In genomic region chr11:70207283-70207682, GRCm38 (mm10) we compare ENCODE assay signal across 20 mouse cellular contexts.
"Had no signal": no experiment of that assay in that cellular context is flagged by ENCODE, and none has a peak within 500 bp of the region (broad histone marks: within the 10 kb centered on the region; RNA-seq: fewer than 3 reads in every experiment).

No protein-coding gene starts in this region.

- H3K36me3 ChIP-seq: heart, embryonic 13.5 days; heart, embryonic 15.5 days; hindbrain, embryonic 13.5 days; hindbrain, embryonic 15.5 days; limb, embryonic 13.5 days; limb, embryonic 15.5 days; liver, embryonic 12.5 days had no signal

- DNase-seq: gastrocnemius, postnatal 14 days; gastrocnemius, postnatal 36 days; kidney, adult 11 months; kidney, adult 2 months; kidney, postnatal 14 days; kidney, postnatal 36 days; layer of hippocampus, adult 9-11 months; layer of hippocampus, postnatal 36 days; left cerebral cortex, postnatal 4 days; lung, adult 18-20 months had no signal

- H3K4me2 ChIP-seq: heart, embryonic 13.5 days; heart, embryonic 15.5 days; hindbrain, embryonic 13.5 days; hindbrain, embryonic 15.5 days; limb, embryonic 13.5 days; limb, embryonic 15.5 days; liver, embryonic 12.5 days had no signal

- H3K9ac ChIP-seq: heart, embryonic 13.5 days; heart, embryonic 15.5 days; hindbrain, embryonic 15.5 days; limb, embryonic 13.5 days; limb, embryonic 15.5 days; liver, embryonic 12.5 days; liver, embryonic 14.5 days had no signal

- ATAC-seq: hindbrain, postnatal 0 days; intestine, embryonic 16.5 days; liver, embryonic 12.5 days had no signal

- H3K9me3 ChIP-seq: heart, embryonic 13.5 days; heart, embryonic 15.5 days; hindbrain, embryonic 13.5 days; hindbrain, embryonic 15.5 days; limb, embryonic 13.5 days; limb, embryonic 15.5 days; liver, embryonic 12.5 days had no signal

- H3K27ac ChIP-seq: heart, embryonic 13.5 days; heart, embryonic 15.5 days; hindbrain, embryonic 13.5 days; hindbrain, embryonic 15.5 days; hindbrain, postnatal 0 days; limb, embryonic 13.5 days; limb, embryonic 15.5 days; liver, embryonic 12.5 days; liver, embryonic 14.5 days had no signal

- H3K4me1 ChIP-seq: heart, embryonic 15.5 days; hindbrain, embryonic 13.5 days; hindbrain, embryonic 15.5 days; limb, embryonic 13.5 days; limb, embryonic 15.5 days had no signal

- H3K4me3 ChIP-seq: heart, embryonic 13.5 days; heart, embryonic 15.5 days; hindbrain, embryonic 13.5 days; hindbrain, embryonic 15.5 days; limb, embryonic 13.5 days; limb, embryonic 15.5 days; liver, embryonic 12.5 days had no signal
